Mouse (Mus musculus) small intestine, adult 2 months (tissue): ENCODE results near the gene Tmem184a. TPM values are rescaled to one million over a fixed set of nuclear protein-coding genes. Genes with fewer than 3 reads are reported as not detected.

Experiments used
- H3K27ac ChIP-seq: fragments of 200-500 bp; 2 replicates; pipeline ENCODE4 v1.5.1; 2012; ENCODE audit warnings: low read depth, low read length, control low read depth, inconsistent platforms; ENCODE audit not compliant: insufficient read depth
- H3K27me3 ChIP-seq: fragments of 200-500 bp; 2 replicates; pipeline ENCODE4 v1.6.1; 2012; ENCODE audit warnings: mild to moderate bottlenecking, moderate library complexity, low read length, inconsistent platforms; ENCODE audit not compliant: control insufficient read depth, insufficient read depth
- H3K36me3 ChIP-seq: fragments of 200-500 bp; 2 replicates; pipeline ENCODE4 v1.6.1; 2012; ENCODE audit warnings: mild to moderate bottlenecking, low read length, control low read depth, inconsistent platforms; ENCODE audit not compliant: control insufficient read depth, insufficient read depth
- H3K4me1 ChIP-seq: fragments of 200-500 bp; 2 replicates; pipeline ENCODE4 v1.6.1; 2012; ENCODE audit warnings: low read length, inconsistent platforms, mixed read lengths; ENCODE audit not compliant: control insufficient read depth, insufficient read depth, insufficient read length
- H3K4me3 ChIP-seq: fragments of 200-500 bp; 2 replicates; pipeline ENCODE4 v1.5.1; 2012; ENCODE audit warnings: low read depth, mild to moderate bottlenecking, control low read depth, inconsistent platforms, low read length, moderate library complexity
- CTCF ChIP-seq: fragments of 200-500 bp; IDR thresholded peaks from 2 replicates; pipeline ENCODE4 v1.5.1; 2012; ENCODE audit warnings: low read depth, mild to moderate bottlenecking, control low read depth, inconsistent platforms, low read length, moderate library complexity, mixed read lengths; ENCODE audit not compliant: insufficient replicate concordance, insufficient read length; ENCODE audit errors: extremely low read depth
- POLR2A ChIP-seq: fragments of 200-500 bp; IDR thresholded peaks from 2 replicates; pipeline ENCODE4 v1.6.1; 2012; ENCODE audit warnings: low read depth, mild to moderate bottlenecking, control low read depth, inconsistent platforms, low read length, moderate library complexity
- WGBS: fragments of 180-500 bp; shearing (Covaris S2); methylation state at CpG from one replicate; pipeline ENCODE4 v1.1.7; 2018; 5-methylcytosine and 5-hydroxymethylcytosine counted together
- polyA plus RNA-seq: library from polyadenylated mRNA; depleted of rRNA; stranded (reverse); fragments of >200 nt; gene quantifications from 2 replicates; pipeline ENCODE4 v1.2.3, GENCODE M21; 2012; rRNA removed

Gene Tmem184a
- 277 and 416 TPM in 2 replicates for polyA plus RNA-seq

GRCm38 (mm10) chr5:139819538-139820181 is at the start of gene Tmem184a:
Gene Tmem184a (minus strand): TSS chr5:139819917.
- Histone ChIP-seq H3K27ac (peak within 1 kb of the TSS; percentile 85), H3K36me3 (peaks cover 9% of the 10 kb centered on the region; the same call in 1 of the 2 replicates), H3K27me3 (no peaks in the 10 kb centered on the region), H3K4me3 (peak within 1 kb of the TSS; percentile 62), H3K4me1 (peaks cover 42% of the 10 kb centered on the region)
- TF ChIP-seq CTCF, result no peak
- TF ChIP-seq POLR2A, result 0 out of 2 replicates have a peak, but pooled peaks have one; percentile 17
- 47% methylated on average over 9 of the region's 9 CpGs for WGBS

GRCm38 (mm10) chr5:139862759-139863158 is 43.0 kb upstream of the Tmem184a start:
- no peak overlapping the region for H3K4me3 ChIP-seq
- no peaks in the 10 kb centered on the region for H3K27me3 ChIP-seq
- H3K27ac ChIP-seq, result no peak overlapping the region
- 11% methylated on average over 4 of the region's 4 CpGs for WGBS
- H3K36me3 ChIP-seq, result no peaks in the 10 kb centered on the region
- TF ChIP-seq POLR2A (no peak), CTCF (no peak)
- no peaks in the 10 kb centered on the region for H3K4me1 ChIP-seq

DNA sequence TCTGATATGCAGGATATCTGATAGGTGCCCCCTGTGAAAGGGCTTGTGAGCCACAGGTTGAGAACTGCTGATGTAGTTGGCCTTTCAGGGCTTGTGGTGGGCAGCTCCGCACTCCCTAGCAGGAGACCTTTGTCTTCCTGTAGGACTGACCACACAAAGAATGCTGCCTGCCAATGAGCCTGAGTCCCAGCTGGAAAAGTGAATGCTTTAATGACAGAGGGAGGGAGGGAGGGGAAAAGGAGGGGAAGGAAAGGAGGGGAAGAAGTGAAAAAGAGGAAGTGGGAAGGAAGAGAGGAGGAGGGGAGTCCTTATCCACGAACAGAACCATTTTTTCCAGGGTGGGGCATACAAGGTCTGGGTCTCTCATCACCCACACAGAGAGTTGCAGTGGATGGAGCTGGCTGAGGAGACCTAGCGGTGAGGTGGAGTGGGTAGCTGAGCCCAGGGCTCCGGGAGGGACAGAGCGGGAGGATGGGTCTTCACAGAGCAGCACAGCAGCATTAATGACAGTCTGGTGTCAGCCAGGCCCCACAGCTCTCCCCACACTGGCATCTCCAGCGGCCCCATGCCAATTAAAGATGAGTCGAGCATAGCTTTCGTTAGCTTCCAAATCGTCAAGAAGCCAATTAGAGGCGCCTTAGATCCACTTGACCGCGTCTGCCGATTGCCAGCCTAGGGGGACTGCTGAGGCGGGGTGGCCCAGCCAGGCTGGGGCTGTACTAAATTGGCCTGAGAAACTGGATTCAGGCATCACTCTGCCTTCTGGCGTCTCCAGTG is 40.8 kb upstream of the Tmem184a start:
- no peak overlapping the region for H3K4me3 ChIP-seq
- no peak overlapping the region for H3K27ac ChIP-seq
- no peaks in the 10 kb centered on the region for H3K27me3 ChIP-seq
- WGBS, result 61% methylated on average over 15 of the region's 15 CpGs
- H3K4me1 ChIP-seq, result no peaks in the 10 kb centered on the region
- TF ChIP-seq POLR2A (no peak), CTCF (no peak)
- no peaks in the 10 kb centered on the region for H3K36me3 ChIP-seq

- WGBS, result 67% methylated on average over 12 of the region's 12 CpGs
- Histone ChIP-seq H3K27me3 (no peaks in the 10 kb centered on the region), H3K36me3 (no peaks in the 10 kb centered on the region), H3K27ac (no peak overlapping the region), H3K4me1 (no peaks in the 10 kb centered on the region), H3K4me3 (no peak overlapping the region)
- TF ChIP-seq CTCF, result no peak
- TF ChIP-seq POLR2A, result no peak
These were observed 30.1 kb upstream of the Tmem184a start for GRCm38 (mm10) chr5:139849626-139850320.

DNA sequence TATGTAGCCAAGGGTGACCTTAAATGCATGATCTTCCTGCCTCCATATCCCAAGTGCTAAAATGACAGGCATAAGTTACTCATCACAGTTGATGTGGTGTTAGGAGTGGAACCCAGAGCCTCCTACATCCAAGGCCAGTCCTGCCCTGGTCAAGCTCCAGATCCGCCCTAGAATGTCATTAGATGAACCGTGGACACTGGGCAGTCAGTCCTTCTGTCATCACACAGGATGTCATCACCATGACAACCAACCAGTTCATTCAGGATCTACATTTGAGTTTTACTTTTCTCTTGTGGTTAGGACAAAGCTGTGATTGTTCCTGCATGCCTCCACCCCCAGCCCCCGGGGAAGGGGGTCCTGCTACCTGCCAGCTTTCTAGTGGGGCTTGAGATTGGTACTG is 19.4 kb upstream of the Tmem184a start:
- no peak overlapping the region for H3K27ac ChIP-seq
- no peaks in the 10 kb centered on the region for H3K27me3 ChIP-seq
- no peaks in the 10 kb centered on the region for H3K36me3 ChIP-seq
- TF ChIP-seq POLR2A, result no peak
- no peak for TF ChIP-seq CTCF
- WGBS, result 43% methylated on average over 3 of the region's 3 CpGs
- no peak overlapping the region for H3K4me3 ChIP-seq
- H3K4me1 ChIP-seq, result no peaks in the 10 kb centered on the region

DNA sequence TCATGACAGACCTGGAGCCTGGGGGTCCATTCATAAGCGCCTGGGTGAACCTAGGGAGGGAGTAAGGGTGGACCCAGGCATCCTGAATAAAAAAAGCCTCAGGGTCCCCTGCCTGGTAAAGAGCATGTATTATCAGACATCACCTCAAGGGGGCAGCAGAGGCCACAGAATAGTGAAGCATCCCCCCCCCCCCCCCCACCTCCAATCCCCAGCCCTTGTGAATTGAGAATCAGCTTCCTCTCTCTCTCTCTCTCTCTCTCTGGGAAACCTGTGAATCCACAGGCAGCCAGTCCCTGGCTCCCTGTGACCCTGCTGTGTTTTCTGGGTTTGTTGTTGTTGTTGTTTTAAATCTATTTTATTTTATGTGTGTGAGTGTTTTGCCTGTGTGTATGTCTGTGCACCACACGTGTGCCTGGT is 18.8 kb upstream of the Tmem184a start:
- Histone ChIP-seq H3K27me3 (no peaks in the 10 kb centered on the region), H3K36me3 (no peaks in the 10 kb centered on the region), H3K4me1 (no peaks in the 10 kb centered on the region), H3K4me3 (no peak overlapping the region), H3K27ac (no peak overlapping the region)
- TF ChIP-seq CTCF, result peak; percentile 53; the same call in 1 of the 2 replicates
- TF ChIP-seq POLR2A, result no peak
- 21% methylated on average over 2 of the region's 2 CpGs for WGBS

GRCm38 (mm10) chr5:139835706-139836105 is 16.0 kb upstream of the Tmem184a start:
- H3K27me3 ChIP-seq, result no peaks in the 10 kb centered on the region
- H3K36me3 ChIP-seq, result no peaks in the 10 kb centered on the region
- H3K4me1 ChIP-seq, result no peaks in the 10 kb centered on the region
- WGBS, result 83% methylated on average over 7 of the region's 7 CpGs
- no peak overlapping the region for H3K27ac ChIP-seq
- no peak overlapping the region for H3K4me3 ChIP-seq
- no peak for TF ChIP-seq POLR2A
- no peak for TF ChIP-seq CTCF
